Mouse (Mus musculus) cerebellum, adult 2 months (tissue): ENCODE measurements at regions not wholly inside any gene's neighbourhood (a gene's known extent, or its start where the extent isn't known, plus 50 kb on each side); places are given as distances from the start of the nearest gene placed in this dataset.

Experiments
- CTCF ChIP-seq: fragments of 200-500 bp; IDR thresholded peaks from 2 replicates; pipeline ENCODE4 v1.5.1; 2011; ENCODE audit warnings: low read depth, mild to moderate bottlenecking, control low read depth, low read length, moderate library complexity, borderline replicate concordance; ENCODE audit not compliant: insufficient read depth
- POLR2A ChIP-seq: fragments of 200-500 bp; IDR thresholded peaks from 2 replicates; pipeline ENCODE4 v1.6.1; 2011; ENCODE audit warnings: low read length, control low read depth, borderline replicate concordance; ENCODE audit not compliant: insufficient read depth

DNA sequence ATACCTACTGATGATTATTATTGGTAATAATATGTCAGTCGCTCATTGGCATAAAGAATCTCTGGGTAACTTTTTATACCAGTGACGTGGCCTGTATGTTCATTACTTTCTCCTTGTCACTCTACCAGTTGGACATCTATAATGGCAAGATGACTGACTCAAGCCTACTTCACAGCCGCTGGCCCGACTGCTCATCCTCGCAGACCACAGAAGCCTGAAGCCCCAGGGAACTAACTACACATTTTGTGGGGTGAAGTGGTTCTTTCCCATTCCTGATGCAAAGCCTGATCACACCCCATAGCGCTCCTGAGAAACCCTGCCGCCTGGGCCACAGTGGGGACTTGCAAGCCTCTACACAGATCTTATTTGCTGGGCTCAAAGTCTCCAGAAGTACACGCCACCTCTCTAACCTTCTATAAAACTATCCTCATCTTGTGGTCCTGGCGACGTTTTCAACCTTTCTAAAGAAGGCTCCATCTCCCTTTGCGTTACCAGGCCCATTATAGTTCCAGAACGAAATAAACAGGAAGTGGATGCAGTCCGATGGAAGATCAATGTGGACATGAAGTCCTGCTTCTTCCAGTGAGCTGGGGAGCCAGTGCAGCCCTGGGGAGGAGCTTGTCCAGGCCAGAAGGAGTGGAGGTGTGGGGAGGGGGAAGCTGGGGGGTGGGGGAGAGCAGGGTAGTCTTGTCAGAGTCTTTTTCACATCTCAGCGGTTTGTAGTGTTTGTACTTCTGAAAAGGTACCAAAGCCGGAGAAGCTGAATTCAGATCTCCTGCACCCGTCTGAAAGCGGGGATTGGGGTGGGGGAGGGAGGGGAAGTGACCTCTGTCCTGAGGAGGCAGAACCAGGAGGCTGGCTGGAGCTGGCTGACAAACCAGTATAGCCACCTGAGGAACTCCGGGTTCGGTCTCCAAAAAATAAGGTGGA, 84.9 kb downstream of the Irs2 start:
- no peak for TF ChIP-seq CTCF
- no peak for TF ChIP-seq POLR2A
